Mouse (Mus musculus) left cerebral cortex, adult 2 months (tissue): ENCODE data around the gene Guk1. TPM values are rescaled to one million over a fixed set of nuclear protein-coding genes. Genes with fewer than 3 reads are reported as not detected.

Source experiments
- DNase-seq, 2 experiments: peaks; one replicate each; pipeline ENCODE4 v3.0.0; 2021 to 2022; ENCODE audit warnings: low spot score in 2 of 2, mixed read lengths in 1 of 2; ENCODE audit errors: extremely low spot score in 1 of 2
- H3K27ac ChIP-seq: fragments of 200-600 bp; 2 replicates; pipeline ENCODE4 v1.8.1; 2022
- H3K4me3 ChIP-seq: fragments of 200-600 bp; 2 replicates; pipeline ENCODE4 v1.8.1; 2022
- CTCF ChIP-seq: fragments of 200-600 bp; IDR thresholded peaks from 2 replicates; pipeline ENCODE4 v1.8.1; 2022; ENCODE audit warnings: antibody characterized with exemption, mild to moderate bottlenecking, moderate library complexity
- intact Hi-C: fragments of 180-260 bp; cut with DNase I; formaldehyde crosslinking; loops from one replicate; pipeline ENCODE4 v1.15.1; 2025
- total RNA-seq, 2 experiments: library from RNA; stranded (reverse); gene quantifications; 2 replicates each; pipeline ENCODE4 v1.2.3; 2021

The Guk1 gene
- total RNA-seq, 2 experiments from 2014 or later = 135 TPM

GRCm38 (mm10) chr11:59176921-59177320 is 15.1 kb downstream of the Guk1 start:
- TF ChIP-seq CTCF = no peak
- intact Hi-C loops = no loop called here

GRCm38 (mm10) chr11:59176475-59176874 is 15.5 kb downstream of the Guk1 start:
- Histone ChIP-seq H3K4me3 (no peak overlapping the region), H3K27ac (no peak overlapping the region)
- no peak for DNase-seq
- TF ChIP-seq CTCF = no peak
- intact Hi-C loops = no loop called here

More at GRCm38 (mm10) chr11:59176921-59177320, 15.1 kb downstream of the Guk1 start:
- H3K4me3 ChIP-seq = no peak overlapping the region
- no peak for DNase-seq
- no peak overlapping the region for H3K27ac ChIP-seq

GRCm38 (mm10) chr11:59174189-59174838 is 17.7 kb downstream of the Guk1 start:
- no peak for TF ChIP-seq CTCF
- DNase-seq = no peak
- intact Hi-C loops = no loop called here
- Histone ChIP-seq H3K27ac (no peak overlapping the region), H3K4me3 (no peak overlapping the region)

- intact Hi-C loops = no loop called here
- no peak for TF ChIP-seq CTCF
- Histone ChIP-seq H3K27ac (no peak overlapping the region), H3K4me3 (no peak overlapping the region)
- DNase-seq = no peak
Observed at GRCm38 (mm10) chr11:59170549-59170948, 21.5 kb downstream of the Guk1 start.

- no peak overlapping the region for H3K27ac ChIP-seq
- intact Hi-C loops = no loop called here
- no peak for DNase-seq
Observed at GRCm38 (mm10) chr11:59169807-59170206, 22.2 kb downstream of the Guk1 start.

GRCm38 (mm10) chr11:59165616-59166241 is 26.3 kb downstream of the Guk1 start:
- H3K4me3 ChIP-seq = no peak overlapping the region
- DNase-seq = no peak
- no peak overlapping the region for H3K27ac ChIP-seq
- no peak for TF ChIP-seq CTCF
- intact Hi-C loops = no loop called here

More at GRCm38 (mm10) chr11:59169807-59170206, 22.2 kb downstream of the Guk1 start:
- TF ChIP-seq CTCF = no peak
- H3K4me3 ChIP-seq = no peak overlapping the region

- DNase-seq = no peak
- no peak for TF ChIP-seq CTCF
- peak overlapping the region; percentile 99 for H3K27ac ChIP-seq
Observed at GRCm38 (mm10) chr11:59164384-59164783, 27.6 kb downstream of the Guk1 start.

GRCm38 (mm10) chr11:59163255-59164236 is 28.5 kb downstream of the Guk1 start, which contains the start of gene Iba57:
Iba57 (minus strand) TSS chr11:59163739.
- intact Hi-C loops = loop anchor here (1.0 to 2.0 kb wide), 2 partner anchors 19 to 65 kb away; partner anchors contain the start of genes Arf1 and Gjc2
- DNase-seq = peak; percentile 97 to 99
- Histone ChIP-seq H3K27ac (peak within 1 kb of the TSS; percentile 99), H3K4me3 (peak within 1 kb of the TSS; percentile 60)
- TF ChIP-seq CTCF = peak; percentile 45

More at GRCm38 (mm10) chr11:59164384-59164783, 27.6 kb downstream of the Guk1 start:
- no peak overlapping the region for H3K4me3 ChIP-seq
- intact Hi-C loops = no loop called here

- intact Hi-C loops = loop anchor here (1.0 to 2.0 kb wide), 2 partner anchors 20 to 66 kb away; partner anchors contain the start of genes Arf1 and Gjc2
- TF ChIP-seq CTCF = no peak
Observed at GRCm38 (mm10) chr11:59162443-59163254, 29.4 kb downstream of the Guk1 start.

GRCm38 (mm10) chr11:59161398-59161797 is 30.6 kb downstream of the Guk1 start:
- intact Hi-C loops = no loop called here
- no peak overlapping the region for H3K4me3 ChIP-seq
- DNase-seq = no peak
- TF ChIP-seq CTCF = no peak; the same call in 1 of the 2 replicates
- no peak overlapping the region for H3K27ac ChIP-seq

More at GRCm38 (mm10) chr11:59162443-59163254, 29.4 kb downstream of the Guk1 start:
- H3K27ac ChIP-seq = peak overlapping the region; percentile 99
- H3K4me3 ChIP-seq = peak overlapping the region; percentile 60
- DNase-seq = no peak

GRCm38 (mm10) chr11:59159558-59159957 is 32.5 kb downstream of the Guk1 start:
- no peak for TF ChIP-seq CTCF
- intact Hi-C loops = no loop called here
- no peak overlapping the region for H3K4me3 ChIP-seq
- no peak overlapping the region for H3K27ac ChIP-seq
- no peak for DNase-seq
